Mouse (Mus musculus) thymus, adult 2 months (tissue): ENCODE measurements around the gene Erc2. TPM values are rescaled to one million over a fixed set of nuclear protein-coding genes. Genes with fewer than 3 reads are reported as not detected.

Source experiments
- DNase-seq: peaks from one replicate; pipeline ENCODE4 v3.0.0; 2021
- H3K27ac ChIP-seq: fragments of 200-500 bp; 2 replicates; pipeline ENCODE4 v1.5.1; 2012; ENCODE audit warnings: low read length, control low read depth; ENCODE audit not compliant: control insufficient read depth, insufficient read depth
- H3K27me3 ChIP-seq: fragments of 200-500 bp; 2 replicates; pipeline ENCODE4 v1.6.1; 2012; ENCODE audit warnings: mild to moderate bottlenecking, low read length, moderate library complexity, mixed read lengths; ENCODE audit not compliant: control insufficient read depth, insufficient read depth
- H3K36me3 ChIP-seq: fragments of 200-500 bp; 2 replicates; pipeline ENCODE4 v1.6.1; 2012; ENCODE audit warnings: mild to moderate bottlenecking, low read length, moderate library complexity; ENCODE audit not compliant: control insufficient read depth, insufficient read depth
- H3K4me1 ChIP-seq: fragments of 200-500 bp; replicated peaks from 2 replicates; pipeline ENCODE4 v1.6.1; 2012; ENCODE audit warnings: low read length; ENCODE audit not compliant: control insufficient read depth, insufficient read depth
- H3K4me3 ChIP-seq: fragments of 200-500 bp; 2 replicates; pipeline ENCODE4 v1.5.1; 2012; ENCODE audit warnings: mild to moderate bottlenecking, low read length, control low read depth, moderate library complexity; ENCODE audit not compliant: control insufficient read depth, insufficient read depth
- CTCF ChIP-seq: fragments of 200-500 bp; IDR thresholded peaks from 2 replicates; pipeline ENCODE4 v1.5.1; 2012; ENCODE audit warnings: mild to moderate bottlenecking, control low read depth, low read length, moderate library complexity, borderline replicate concordance; ENCODE audit not compliant: control insufficient read depth, poor library complexity, insufficient read depth; ENCODE audit errors: extremely low read depth
- POLR2A ChIP-seq: fragments of 200-500 bp; IDR thresholded peaks from 2 replicates; pipeline ENCODE4 v1.6.1; 2012; ENCODE audit warnings: mild to moderate bottlenecking, low read length, control low read depth, moderate library complexity; ENCODE audit not compliant: control insufficient read depth, poor library complexity, insufficient read depth; ENCODE audit errors: extremely low read depth
- WGBS: fragments of 180-500 bp; shearing (Covaris S2); methylation state at CpG from one replicate; pipeline ENCODE4 v1.1.7; 2018; 5-methylcytosine and 5-hydroxymethylcytosine counted together
- polyA plus RNA-seq: library from polyadenylated mRNA; depleted of rRNA; stranded (reverse); fragments of >200 nt; gene quantifications from 2 replicates; pipeline ENCODE4 v1.2.3, GENCODE M21; 2012

Gene Erc2
- polyA plus RNA-seq, 1 experiment, result 0.18 TPM

- no peaks in the 10 kb centered on the region for H3K27me3 ChIP-seq
- WGBS, result 83% methylated on average over 6 of the region's 6 CpGs
- no peak overlapping the region for H3K4me3 ChIP-seq
- H3K27ac ChIP-seq, result no peak overlapping the region
- TF ChIP-seq POLR2A (no peak), CTCF (no peak)
- H3K36me3 ChIP-seq, result no peaks in the 10 kb centered on the region
- no peak for DNase-seq
- no peaks in the 10 kb centered on the region for H3K4me1 ChIP-seq
These were observed 215.4 kb downstream of the Erc2 start for GRCm38 (mm10) chr14:27837601-27838105.

- 88% methylated on average over 1 of the region's 1 CpGs for whole genome bisulfite sequencing
These were observed 217.9 kb downstream of the Erc2 start for GRCm38 (mm10) chr14:27840120-27840519.

DNA sequence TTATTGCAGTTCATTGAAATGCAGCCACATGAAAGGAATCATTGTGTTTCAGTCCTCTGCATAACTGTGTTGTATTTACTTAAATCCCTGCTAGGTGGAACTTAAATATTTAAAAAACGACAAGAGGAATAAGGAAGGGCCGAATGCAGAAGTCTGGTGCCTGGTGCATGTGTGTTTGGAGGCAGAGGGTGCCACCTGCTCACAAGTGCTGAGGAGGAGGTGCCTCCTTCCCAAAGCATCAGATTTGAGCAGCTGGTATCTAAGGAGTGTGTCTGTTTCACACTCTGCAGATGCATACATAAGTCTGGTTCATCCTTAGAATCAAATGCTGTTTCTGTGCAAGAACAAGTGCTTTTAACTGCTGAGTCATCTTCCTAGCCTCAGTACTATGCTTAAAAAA lies 224.6 kb downstream of the Erc2 start:
- WGBS, result 36% methylated on average over 2 of the region's 2 CpGs
- Histone ChIP-seq H3K27ac (no peak overlapping the region), H3K27me3 (no peaks in the 10 kb centered on the region)

More at GRCm38 (mm10) chr14:27840120-27840519, 217.9 kb downstream of the Erc2 start:
- H3K36me3 ChIP-seq, result no peaks in the 10 kb centered on the region
- no peak for TF ChIP-seq POLR2A
- no peak for TF ChIP-seq CTCF
- no peaks in the 10 kb centered on the region for H3K4me1 ChIP-seq
- H3K4me3 ChIP-seq, result no peak overlapping the region
- no peak overlapping the region for H3K27ac ChIP-seq
- DNase-seq, result no peak
- no peaks in the 10 kb centered on the region for H3K27me3 ChIP-seq

DNA sequence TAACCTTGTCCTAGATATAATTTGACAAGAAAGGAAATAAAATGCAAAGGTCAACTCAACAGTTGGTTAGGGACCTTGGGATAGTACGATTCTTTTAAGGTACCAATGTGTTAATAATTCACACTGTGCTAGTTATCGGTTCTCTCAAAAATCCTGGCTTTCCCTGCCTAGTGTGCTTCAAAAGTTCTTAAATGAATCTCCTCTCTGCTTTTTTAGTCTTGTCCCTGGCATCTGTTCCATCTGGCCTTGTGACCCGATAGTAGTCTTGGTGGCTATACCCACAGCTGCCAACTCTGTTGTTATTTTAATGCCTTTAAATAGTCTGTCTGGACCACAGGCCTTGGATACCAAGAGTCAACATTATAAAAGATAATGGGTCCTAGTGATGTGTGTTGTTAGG lies 225.1 kb downstream of the Erc2 start:
- H3K27me3 ChIP-seq, result no peaks in the 10 kb centered on the region
- 90% methylated on average over 3 of the region's 3 CpGs for WGBS
- H3K27ac ChIP-seq, result no peak overlapping the region
- H3K36me3 ChIP-seq, result no peaks in the 10 kb centered on the region
- DNase-seq, result no peak
- TF ChIP-seq CTCF, result no peak
- TF ChIP-seq POLR2A, result no peak
- H3K4me1 ChIP-seq, result no peaks in the 10 kb centered on the region
- no peak overlapping the region for H3K4me3 ChIP-seq

More for the DNA sequence above, 224.6 kb downstream of the Erc2 start:
- DNase-seq, result no peak
- TF ChIP-seq POLR2A, result no peak
- Histone ChIP-seq H3K36me3 (no peaks in the 10 kb centered on the region), H3K4me3 (no peak overlapping the region), H3K4me1 (no peaks in the 10 kb centered on the region)

GRCm38 (mm10) chr14:27851231-27851630 lies 229.0 kb downstream of the Erc2 start:
- H3K36me3 ChIP-seq, result no peaks in the 10 kb centered on the region
- no peak for TF ChIP-seq POLR2A
- TF ChIP-seq CTCF, result no peak
- DNase-seq, result no peak
- H3K4me1 ChIP-seq, result no peaks in the 10 kb centered on the region
- no peak overlapping the region for H3K27ac ChIP-seq
- no peaks in the 10 kb centered on the region for H3K27me3 ChIP-seq
- 89% methylated on average over 2 of the region's 2 CpGs for WGBS
- no peak overlapping the region for H3K4me3 ChIP-seq

DNA sequence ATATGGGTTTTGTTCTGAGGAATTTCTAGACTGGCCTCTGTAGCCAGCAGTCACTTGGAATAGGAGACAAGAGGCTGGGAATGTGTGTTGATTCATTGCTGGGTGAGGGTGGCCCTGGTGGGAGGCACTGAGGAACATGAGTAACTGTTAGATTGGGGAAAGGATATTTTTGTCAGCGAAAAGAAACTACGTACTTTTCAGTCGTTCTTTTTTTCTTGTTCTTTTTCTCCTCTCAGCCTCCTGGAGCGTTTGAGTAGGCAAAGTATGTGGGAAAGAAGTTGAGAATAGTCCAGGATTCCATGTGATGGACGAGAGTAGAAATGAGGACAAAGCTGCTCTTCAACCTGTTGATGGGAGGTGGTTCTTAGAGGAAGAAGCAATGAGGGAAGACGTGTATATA lies 230.4 kb downstream of the Erc2 start:
- 84% methylated on average over 6 of the region's 6 CpGs for WGBS
- no peak overlapping the region for H3K4me3 ChIP-seq
- DNase-seq, result no peak
- no peaks in the 10 kb centered on the region for H3K36me3 ChIP-seq
- no peak overlapping the region for H3K27ac ChIP-seq
- H3K4me1 ChIP-seq, result no peaks in the 10 kb centered on the region
- H3K27me3 ChIP-seq, result no peaks in the 10 kb centered on the region
- TF ChIP-seq CTCF, result no peak
- TF ChIP-seq POLR2A, result no peak
